Mouse (Mus musculus): ENCODE measurements at regions not wholly inside any gene's neighbourhood (a gene's known extent, or its start where the extent isn't known, plus 50 kb on each side); places are given as distances from the start of the nearest gene placed in this dataset.

GRCm38 (mm10) chr10:125885796-125886195 is 80.2 kb upstream of the Lrig3 start:
- DNase-seq (ENCODE audit: low spot score in 2 of 2): no peak

- DNase-seq (ENCODE audit: low spot score in 2 of 2): no peak
These were observed 73.8 kb upstream of the Lrig3 start for GRCm38 (mm10) chr10:125892122-125892521.

DNA sequence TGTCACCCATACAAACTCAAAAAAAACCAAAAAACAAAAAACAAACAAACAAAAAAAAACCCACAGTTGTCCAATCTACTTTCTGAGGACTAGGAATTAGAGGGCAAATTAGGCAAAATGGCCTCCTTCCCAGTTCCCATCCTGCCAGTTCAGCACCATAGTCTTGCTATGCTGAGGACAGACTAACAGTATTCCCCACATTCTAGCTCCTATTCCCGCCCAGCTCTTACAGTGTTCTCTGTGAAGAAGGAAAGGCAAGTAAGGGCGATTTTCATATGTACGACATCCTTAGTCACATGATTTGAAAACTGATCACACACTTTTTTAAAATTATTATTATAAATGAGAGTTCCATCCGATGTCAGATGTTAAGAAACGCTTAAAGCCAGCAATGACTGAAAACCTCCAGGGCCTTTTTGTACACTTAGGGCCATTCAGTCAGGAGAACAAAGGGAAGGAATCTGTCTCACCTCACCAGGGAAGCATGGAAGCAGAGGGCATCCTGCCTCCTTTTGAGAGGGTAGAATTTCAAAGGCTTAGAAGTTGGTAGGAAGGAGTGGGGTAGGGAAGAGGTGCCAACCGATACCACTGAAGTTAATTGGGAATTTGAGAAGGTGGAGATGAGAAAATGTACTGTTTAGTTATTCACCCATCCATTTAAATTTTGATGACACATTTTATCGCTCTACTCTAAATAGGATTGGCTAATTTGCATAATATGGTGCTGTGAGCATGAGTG is 70.1 kb upstream of the Lrig3 start:
- no peak for DNase-seq (ENCODE audit: low spot score in 2 of 2)

DNA sequence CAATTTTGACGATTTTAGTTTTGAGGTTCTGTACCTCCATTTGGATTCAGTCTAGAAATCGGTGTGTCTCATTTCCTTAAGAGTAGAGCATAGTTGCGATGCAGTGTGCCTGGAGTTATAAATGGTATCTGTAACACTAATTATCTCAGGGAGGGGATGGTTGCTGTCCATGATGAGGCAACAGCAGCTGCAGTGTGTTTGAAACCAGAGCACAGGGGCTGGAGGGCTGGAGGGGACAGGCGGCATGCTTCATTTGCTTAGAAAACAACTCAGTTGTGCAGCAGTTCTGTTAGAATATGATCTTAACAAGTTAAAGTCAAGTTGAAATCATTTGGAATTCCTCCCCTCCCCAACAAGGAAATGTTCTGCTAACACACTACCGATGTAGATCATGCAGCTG is 69.3 kb upstream of the Lrig3 start:
- no peak for DNase-seq (ENCODE audit: low spot score in 2 of 2)

- DNase-seq (ENCODE audit: low spot score in 2 of 2): no peak
These were observed 66.5 kb upstream of the Lrig3 start for GRCm38 (mm10) chr10:125899504-125899903.

GRCm38 (mm10) chr10:125900562-125900961 is 65.4 kb upstream of the Lrig3 start:
- no peak for DNase-seq (ENCODE audit: low spot score in 2 of 2)

GRCm38 (mm10) chr10:125902668-125903067 is 63.3 kb upstream of the Lrig3 start:
- no peak for DNase-seq (ENCODE audit: low spot score in 2 of 2)

DNA sequence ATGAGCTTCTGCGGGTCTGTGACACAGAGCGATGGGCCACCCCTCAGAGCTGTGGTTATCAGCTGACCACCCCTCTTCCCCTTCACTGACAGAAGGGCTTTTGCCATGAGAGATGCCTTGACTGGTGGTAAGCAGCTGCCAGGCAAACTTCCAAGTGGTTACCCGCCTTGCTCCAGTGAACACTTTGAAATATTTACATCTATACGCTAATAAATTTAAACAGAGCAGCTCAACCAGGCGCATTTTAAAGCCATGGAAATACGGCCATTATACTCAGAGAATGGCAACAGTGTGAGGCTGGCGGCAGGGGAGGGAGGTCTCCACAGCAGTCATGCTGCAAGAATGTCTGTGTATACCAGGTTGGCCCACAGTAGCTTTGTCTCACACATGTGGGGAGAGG is 53.8 kb upstream of the Lrig3 start:
- no peak for DNase-seq (ENCODE audit: low spot score in 2 of 2)

All from cerebellum, postnatal 4 days (tissue).